Mouse (Mus musculus) lung, embryonic 14.5 days (tissue): ENCODE results near the gene Krt20. TPM values are rescaled to one million over a fixed set of nuclear protein-coding genes. Genes with fewer than 3 reads are reported as not detected.

ENCODE experiments used
- ATAC-seq: fragments of 200-750 bp; cut with Nextera tagmentation; 2 replicates; pipeline ENCODE4 v1.8.0; 2017; ENCODE audit warnings: mild to moderate bottlenecking, moderate TSS enrichment, moderate library complexity; ENCODE audit not compliant: insufficient read depth
- DNase-seq: peaks from one replicate; pipeline ENCODE4 v3.0.0-alpha.2; 2015
- H3K27ac ChIP-seq: fragments of 300-500 bp; sonication (generic); 2 replicates; pipeline ENCODE4 v1.5.1; 2014; ENCODE audit warnings: low read depth, mild to moderate bottlenecking, moderate library complexity
- H3K27me3 ChIP-seq: fragments of 300-500 bp; sonication (generic); 2 replicates; pipeline ENCODE4 v1.6.1; 2014; ENCODE audit warnings: low read length, control low read depth; ENCODE audit not compliant: insufficient read depth
- H3K36me3 ChIP-seq: fragments of 300-500 bp; sonication (generic); 2 replicates; pipeline ENCODE4 v1.6.1; 2014; ENCODE audit warnings: control low read depth; ENCODE audit not compliant: insufficient read depth
- H3K4me1 ChIP-seq: fragments of 300-500 bp; sonication (generic); 2 replicates; pipeline ENCODE4 v1.6.1; 2014; ENCODE audit warnings: antibody characterized with exemption, control low read depth; ENCODE audit not compliant: insufficient read depth
- H3K4me2 ChIP-seq: fragments of 300-500 bp; sonication (generic); 2 replicates; pipeline ENCODE4 v1.6.1; 2014; ENCODE audit warnings: mild to moderate bottlenecking
- H3K4me3 ChIP-seq: fragments of 300-500 bp; sonication (generic); 2 replicates; pipeline ENCODE4 v1.5.1; 2014; ENCODE audit warnings: low read depth, low read length
- H3K9ac ChIP-seq: fragments of 300-500 bp; sonication (generic); 2 replicates; pipeline ENCODE4 v1.6.1; 2014
- H3K9me3 ChIP-seq: fragments of 300-500 bp; sonication (generic); 2 replicates; pipeline ENCODE4 v1.6.1; 2016; ENCODE audit warnings: low read depth, low read length, control low read depth
- CTCF ChIP-seq: IDR thresholded peaks from 2 replicates; pipeline ENCODE4 v1.5.1; 2016; ENCODE audit warnings: antibody characterized with exemption, low read depth
- WGBS: fragments of 180-500 bp; shearing (Covaris S2); extraction: QIAGEN DNeasy Blood & Tissue Kit; methylation state at CpG from one replicate; pipeline ENCODE4 v1.1.7; 2014; 5-methylcytosine and 5-hydroxymethylcytosine counted together
- polyA plus RNA-seq: library from polyadenylated mRNA; unstranded; fragments of >200 nt; fragmentation: Nextera tagmentation; extraction: Ambion mirVana; gene quantifications from 2 replicates; pipeline ENCODE4 v1.2.1, GENCODE M21; 2014

Krt20 gene
- polyA plus RNA-seq, 1 experiment from 2014 or later: 0.42 TPM

GRCm38 (mm10) chr11:99441220-99441619 is 3.3 kb upstream of the Krt20 start:
- TF ChIP-seq CTCF: no peak
- no peak overlapping the region for H3K27ac ChIP-seq
- 26% methylated on average over 8 of the region's 8 CpGs for WGBS
- ATAC-seq (no peak), DNase-seq (no peak)
- no peak overlapping the region for H3K4me3 ChIP-seq
- H3K27me3 ChIP-seq: no peaks in the 10 kb centered on the region
- no peaks in the 10 kb centered on the region for H3K9me3 ChIP-seq
- no peaks in the 10 kb centered on the region for H3K36me3 ChIP-seq
- H3K4me1 ChIP-seq: no peaks in the 10 kb centered on the region; the same call in 1 of the 2 replicates
- no peak overlapping the region for H3K4me2 ChIP-seq
- H3K9ac ChIP-seq: no peak overlapping the region

DNA sequence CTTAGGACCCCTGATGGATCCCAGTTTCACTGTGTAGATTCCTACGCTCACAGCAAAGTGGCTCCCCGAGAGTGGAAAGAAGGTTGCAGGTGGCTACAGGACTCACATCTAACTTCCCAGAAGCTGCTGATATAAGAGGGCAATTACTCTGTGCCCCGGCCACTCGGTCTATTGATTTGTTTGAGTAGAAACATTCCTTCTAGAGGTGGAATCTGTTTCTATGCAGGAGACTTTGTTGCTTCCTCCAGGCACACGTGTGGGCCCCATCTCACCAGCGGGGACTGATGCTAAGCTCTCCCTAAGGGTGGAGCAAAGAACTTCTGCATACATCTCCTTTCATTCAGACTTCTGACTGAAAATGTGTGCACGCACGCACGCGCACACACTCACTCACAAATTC is 1.5 kb upstream of the Krt20 start:
- Histone ChIP-seq H3K9ac (no peak overlapping the region), H3K9me3 (no peaks in the 10 kb centered on the region), H3K27ac (no peak overlapping the region), H3K4me3 (no peak overlapping the region), H3K36me3 (no peaks in the 10 kb centered on the region), H3K27me3 (no peaks in the 10 kb centered on the region), H3K4me2 (no peak overlapping the region), H3K4me1 (no peaks in the 10 kb centered on the region; the same call in 1 of the 2 replicates)
- DNase-seq (no peak), ATAC-seq (no peak)
- no peak for TF ChIP-seq CTCF
- WGBS: 53% methylated on average over 10 of the region's 10 CpGs

- H3K4me3 ChIP-seq: no peak overlapping the region
- DNase-seq: no peak
- H3K9me3 ChIP-seq: no peaks in the 10 kb centered on the region
- no peak for TF ChIP-seq CTCF
- no peak overlapping the region for H3K27ac ChIP-seq
- no peak for ATAC-seq
- H3K27me3 ChIP-seq: no peaks in the 10 kb centered on the region
- H3K9ac ChIP-seq: no peak overlapping the region
- H3K36me3 ChIP-seq: no peaks in the 10 kb centered on the region
- H3K4me1 ChIP-seq: no peaks in the 10 kb centered on the region; the same call in 1 of the 2 replicates
- H3K4me2 ChIP-seq: no peak overlapping the region
- whole genome bisulfite sequencing: 42% methylated on average over 4 of the region's 4 CpGs
Measured at GRCm38 (mm10) chr11:99436625-99437024, 1.3 kb downstream of the Krt20 start.

DNA sequence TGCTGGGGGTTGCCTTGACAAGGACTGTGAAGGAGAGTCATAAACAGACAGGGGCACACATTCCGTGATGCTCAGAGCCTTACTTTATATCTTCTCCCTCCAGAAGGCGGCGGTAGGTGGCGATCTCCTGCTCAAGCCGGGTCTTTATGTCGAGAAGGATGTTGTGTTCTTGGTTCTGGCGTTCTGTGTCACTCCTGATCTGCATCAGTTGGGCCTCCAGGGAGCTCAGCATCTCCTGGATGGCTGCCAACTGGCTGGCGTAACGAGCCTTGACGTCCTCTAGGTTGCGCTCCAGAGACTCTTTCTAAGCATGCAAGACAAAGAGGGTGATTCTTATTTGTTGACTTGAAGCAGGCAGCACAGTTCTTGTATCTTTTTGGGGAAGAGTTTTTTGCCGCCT is 7.3 kb downstream of the Krt20 start:
- Histone ChIP-seq H3K27me3 (no peaks in the 10 kb centered on the region), H3K4me1 (no peaks in the 10 kb centered on the region), H3K27ac (no peak overlapping the region), H3K9ac (no peak overlapping the region), H3K4me2 (no peak overlapping the region), H3K36me3 (no peaks in the 10 kb centered on the region), H3K9me3 (no peaks in the 10 kb centered on the region), H3K4me3 (no peak overlapping the region)
- peak; percentile 29 for TF ChIP-seq CTCF
- DNase-seq (peak; percentile 82), ATAC-seq (no peak)
- WGBS: 49% methylated on average over 12 of the region's 12 CpGs

GRCm38 (mm10) chr11:99422159-99422558 is 15.8 kb downstream of the Krt20 start, which contains the start of gene Krt12:
Gene Krt12, minus strand, starts transcription at chr11:99422259.
- Histone ChIP-seq H3K27me3 (no peaks in the 10 kb centered on the region), H3K36me3 (no peaks in the 10 kb centered on the region), H3K4me2 (no peak within 1 kb of the TSS), H3K27ac (no peak within 1 kb of the TSS), H3K9ac (no peak within 1 kb of the TSS), H3K4me1 (no peaks in the 10 kb centered on the region), H3K4me3 (no peak within 1 kb of the TSS), H3K9me3 (no peaks in the 10 kb centered on the region)
- no peak for TF ChIP-seq CTCF
- ATAC-seq (no peak), DNase-seq (no peak)
- 69% methylated on average over 10 of the region's 10 CpGs for WGBS

DNA sequence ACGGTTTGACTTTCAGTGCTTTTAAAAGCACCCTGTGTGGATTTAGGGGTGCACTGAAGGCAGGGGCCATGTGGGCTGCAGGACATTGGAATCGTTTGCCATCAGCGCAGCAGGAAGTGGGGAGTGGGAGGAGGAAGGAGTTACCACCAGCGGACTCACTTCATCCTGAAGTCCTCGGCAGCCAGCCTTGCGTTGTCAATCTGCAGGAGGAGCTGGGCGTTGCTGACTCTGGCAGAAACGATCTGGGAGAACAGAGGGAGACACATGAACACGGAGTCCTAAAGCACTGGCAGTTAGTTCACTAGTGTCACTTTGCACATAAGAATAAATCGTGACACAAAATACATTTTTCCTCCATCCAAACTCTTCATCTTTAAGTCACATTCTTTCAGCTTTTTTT is 17.4 kb downstream of the Krt20 start:
- Histone ChIP-seq H3K27ac (no peak overlapping the region), H3K9me3 (no peaks in the 10 kb centered on the region), H3K9ac (no peak overlapping the region), H3K4me2 (no peak overlapping the region), H3K4me3 (no peak overlapping the region), H3K4me1 (no peaks in the 10 kb centered on the region), H3K36me3 (no peaks in the 10 kb centered on the region), H3K27me3 (no peaks in the 10 kb centered on the region)
- 31% methylated on average over 10 of the region's 10 CpGs for WGBS
- TF ChIP-seq CTCF: no peak
- ATAC-seq (no peak), DNase-seq (no peak)

- no peak for DNase-seq
- TF ChIP-seq CTCF: no peak
- 54% methylated on average over 16 of the region's 16 CpGs for WGBS
Measured at GRCm38 (mm10) chr11:99417819-99418218, 20.1 kb downstream of the Krt20 start.

GRCm38 (mm10) chr11:99416902-99417301 is 21.0 kb downstream of the Krt20 start:
- ATAC-seq (no peak), DNase-seq (no peak)
- no peak for TF ChIP-seq CTCF
- H3K4me2 ChIP-seq: no peak overlapping the region
- WGBS: 82% methylated on average over 13 of the region's 13 CpGs
- no peak overlapping the region for H3K27ac ChIP-seq
- H3K9me3 ChIP-seq: no peaks in the 10 kb centered on the region
- no peak overlapping the region for H3K9ac ChIP-seq
- no peaks in the 10 kb centered on the region for H3K36me3 ChIP-seq
- H3K4me3 ChIP-seq: no peak overlapping the region
- no peaks in the 10 kb centered on the region for H3K4me1 ChIP-seq
- no peaks in the 10 kb centered on the region for H3K27me3 ChIP-seq

More at GRCm38 (mm10) chr11:99417819-99418218, 20.1 kb downstream of the Krt20 start:
- H3K4me3 ChIP-seq: no peak overlapping the region
- H3K9ac ChIP-seq: no peak overlapping the region
- H3K4me1 ChIP-seq: no peaks in the 10 kb centered on the region
- H3K36me3 ChIP-seq: no peaks in the 10 kb centered on the region
- ATAC-seq: no peak
- H3K9me3 ChIP-seq: no peaks in the 10 kb centered on the region
- H3K4me2 ChIP-seq: no peak overlapping the region
- H3K27ac ChIP-seq: no peak overlapping the region
- no peaks in the 10 kb centered on the region for H3K27me3 ChIP-seq
